Mouse (Mus musculus) E14TG2a.4 (cell line): ENCODE results near the gene Eif3l.
"Not testable (repeated sequence)": the region's sequence is repeated elsewhere in the genome, so short reads cannot be mapped to it uniquely, and the experiment has no call there.

Experiments
- H3K27me3 ChIP-seq: 2 replicates; pipeline ENCODE4 v1.6.1; 2014; ENCODE audit warnings: low read length, control low read depth; ENCODE audit not compliant: insufficient read depth
- H3K36me3 ChIP-seq: 2 replicates; pipeline ENCODE4 v1.6.1; 2014; ENCODE audit warnings: low read length, control low read depth; ENCODE audit not compliant: insufficient read depth
- H3K4me1 ChIP-seq: replicated peaks from 2 replicates; pipeline ENCODE4 v1.6.1; 2014; ENCODE audit warnings: low read depth, low read length, control low read depth
- H3K4me3 ChIP-seq: replicated peaks from 2 replicates; pipeline ENCODE4 v1.5.1; 2014; ENCODE audit warnings: mild to moderate bottlenecking, low read length
- H3K9me3 ChIP-seq: 2 replicates; pipeline ENCODE4 v1.6.1; 2014; ENCODE audit warnings: low read length, control low read depth
- CTCF ChIP-seq: conservative IDR thresholded peaks from 2 replicates; pipeline ENCODE4 v1.5.1; 2014; ENCODE audit warnings: low read length
- NANOG ChIP-seq: IDR thresholded peaks from 2 replicates; pipeline ENCODE4 v1.6.1; 2014; ENCODE audit warnings: borderline replicate concordance, low read length, mixed read lengths
- POU5F1 ChIP-seq: IDR thresholded peaks from 2 replicates; pipeline ENCODE4 v1.6.1; 2014; ENCODE audit warnings: low read length, borderline replicate concordance

The Eif3l gene

DNA sequence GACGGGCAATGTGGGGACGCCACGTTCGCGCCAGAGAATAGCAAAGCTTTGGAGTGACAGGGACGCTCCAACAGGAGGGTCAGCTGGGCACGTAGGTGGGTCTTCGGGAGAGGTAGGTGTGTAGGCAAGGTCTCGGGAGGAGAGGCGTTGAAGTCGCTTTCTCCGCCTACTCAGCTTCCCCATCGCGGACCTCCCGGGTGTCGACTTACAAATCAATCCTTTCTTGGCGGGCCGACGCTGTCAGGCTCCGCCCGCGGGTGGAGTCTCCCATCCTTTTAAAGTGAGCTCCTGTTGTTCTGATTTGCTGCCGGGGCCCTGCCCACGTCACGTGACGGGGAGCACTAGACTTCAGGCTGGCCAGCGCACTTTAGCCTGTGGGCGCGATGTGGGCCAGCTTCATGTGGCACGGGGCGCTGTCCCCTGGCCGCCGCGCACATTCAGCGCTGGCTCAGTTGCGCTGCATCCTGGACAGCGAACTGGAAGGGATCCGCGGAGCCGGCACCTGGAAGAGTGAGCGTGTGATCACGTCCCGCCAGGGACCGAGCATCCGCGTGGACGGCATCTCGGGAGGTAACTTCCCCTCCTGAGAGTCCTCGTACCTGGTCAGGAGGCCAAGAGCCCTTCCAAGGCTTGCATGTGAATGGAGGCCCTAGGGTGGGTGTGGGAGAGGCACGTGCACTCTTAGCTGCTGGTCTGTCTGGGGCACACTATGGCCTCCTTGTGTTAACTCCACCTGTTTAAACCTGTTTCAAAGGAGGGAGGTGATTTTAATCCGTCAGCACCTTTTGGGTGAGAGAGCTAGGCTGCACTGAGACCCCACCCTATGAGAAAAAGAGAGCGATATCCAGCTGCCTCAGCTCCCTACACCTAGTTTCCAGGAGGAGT lies 44.2 kb upstream of the Eif3l start:
- no peak for TF ChIP-seq POU5F1
- no peak for TF ChIP-seq NANOG
- no peak for TF ChIP-seq CTCF

DNA sequence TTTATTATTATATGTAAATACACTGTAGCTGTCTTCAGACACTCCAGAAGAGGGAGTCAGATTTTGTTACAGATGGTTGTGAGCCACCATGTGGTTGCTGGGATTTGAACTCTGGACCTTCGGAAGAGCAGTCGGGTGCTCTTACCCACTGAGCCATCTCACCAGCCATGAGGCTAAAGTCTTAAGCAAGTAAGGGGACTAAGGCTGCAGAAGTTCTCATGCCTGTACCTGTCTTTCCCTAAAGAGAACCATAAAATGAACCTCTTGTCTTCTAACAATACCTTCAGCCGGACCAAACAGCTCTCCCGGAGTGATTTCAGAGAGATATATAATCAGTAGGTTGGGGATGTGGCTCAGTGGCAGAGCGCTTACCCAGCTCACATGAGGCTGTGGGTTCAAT lies 43.1 kb upstream of the Eif3l start:
- Histone ChIP-seq H3K4me1 (peaks cover 45% of the 10 kb centered on the region), H3K36me3 (peaks cover 34% of the 10 kb centered on the region), H3K27me3 (peaks cover 29% of the 10 kb centered on the region)
- not testable (repeated sequence) for H3K9me3 ChIP-seq, H3K4me3 ChIP-seq

More for the DNA sequence above, 44.2 kb upstream of the Eif3l start:
- Histone ChIP-seq H3K27me3 (peaks cover 39% of the 10 kb centered on the region), H3K9me3 (no peaks in the 10 kb centered on the region), H3K4me1 (peaks cover 52% of the 10 kb centered on the region), H3K4me3 (peak overlapping the region; percentile 93), H3K36me3 (peaks cover 23% of the 10 kb centered on the region)

DNA sequence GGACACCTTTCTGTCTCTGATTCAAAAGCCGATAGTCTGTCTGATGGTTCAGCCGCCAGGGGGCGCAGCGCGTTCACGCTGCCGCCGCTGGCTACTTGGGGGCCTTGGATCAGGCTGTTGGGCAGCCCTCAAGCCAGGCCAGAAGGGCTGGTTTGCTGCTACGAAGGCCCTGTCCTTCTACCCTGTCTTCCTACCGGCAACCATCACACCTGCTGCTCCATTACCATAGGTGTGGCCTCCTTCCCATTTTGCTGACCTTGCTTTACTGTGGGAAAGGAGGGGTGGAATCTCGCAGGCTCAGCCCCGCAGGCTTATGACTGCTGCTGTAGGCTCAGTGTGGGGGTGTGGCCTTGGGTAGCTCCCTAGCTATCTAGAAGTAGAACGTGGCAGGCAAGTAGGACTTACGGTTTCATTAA lies 37.1 kb upstream of the Eif3l start:
- Histone ChIP-seq H3K4me3 (peak overlapping the region; percentile 13; the same call in 1 of the 2 replicates), H3K4me1 (peaks cover 62% of the 10 kb centered on the region), H3K9me3 (no peaks in the 10 kb centered on the region), H3K36me3 (peaks cover 47% of the 10 kb centered on the region), H3K27me3 (peaks cover 30% of the 10 kb centered on the region)
- TF ChIP-seq NANOG (no peak), CTCF (peak; percentile 43), POU5F1 (no peak)

DNA sequence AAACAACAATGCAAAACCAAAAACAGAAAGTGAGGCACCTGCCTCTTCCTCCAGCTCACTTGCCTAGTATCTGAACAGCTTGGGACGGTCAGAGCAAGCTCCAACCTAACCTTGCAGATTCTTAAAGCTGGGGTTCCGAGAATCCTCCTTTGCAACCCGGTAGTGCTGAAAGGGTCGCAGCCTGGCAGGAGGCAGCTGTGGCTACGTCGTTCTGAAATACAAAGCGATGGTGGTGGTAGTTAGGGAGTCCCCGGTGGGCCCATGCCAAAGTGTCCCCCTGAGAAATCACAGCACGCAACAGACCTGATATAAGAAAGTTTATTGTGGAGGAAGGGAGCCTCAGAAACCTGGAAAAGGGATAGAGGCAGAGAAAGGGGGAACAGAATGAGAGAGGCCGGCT lies 36.6 kb upstream of the Eif3l start:
- peaks cover 63% of the 10 kb centered on the region for H3K4me1 ChIP-seq

DNA sequence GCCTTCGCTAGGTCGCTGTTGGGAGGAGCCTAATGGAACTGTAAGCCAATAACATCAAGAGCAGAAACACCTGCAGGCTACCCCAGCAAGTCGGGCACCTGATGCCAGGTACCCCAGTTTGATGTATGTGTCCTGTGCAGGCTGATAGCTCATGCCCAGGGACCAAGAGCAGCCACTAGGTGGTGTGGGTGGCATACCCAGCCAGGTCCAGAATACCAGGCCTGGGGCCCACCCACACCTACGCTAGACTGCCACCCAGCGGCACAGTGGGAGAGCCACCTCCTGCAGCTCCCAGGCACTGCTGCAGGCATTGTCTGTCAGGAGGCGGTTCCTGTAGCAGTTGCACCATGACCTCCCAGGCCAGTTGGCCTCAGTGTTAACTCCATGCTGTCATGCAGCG lies 36.1 kb upstream of the Eif3l start:
- TF ChIP-seq POU5F1 = no peak
- TF ChIP-seq CTCF = peak; percentile 35
- Histone ChIP-seq H3K9me3 (no peaks in the 10 kb centered on the region), H3K27me3 (peaks cover 39% of the 10 kb centered on the region), H3K36me3 (peaks cover 44% of the 10 kb centered on the region), H3K4me3 (no peak overlapping the region), H3K4me1 (peaks cover 67% of the 10 kb centered on the region)

More for the DNA sequence above, 36.6 kb upstream of the Eif3l start:
- H3K27me3 ChIP-seq = peaks cover 34% of the 10 kb centered on the region
- H3K4me3 ChIP-seq = 0 out of 2 replicates have a peak overlapping the region, but pooled peaks have one; percentile 13
- TF ChIP-seq NANOG (no peak), POU5F1 (no peak), CTCF (no peak)
- no peaks in the 10 kb centered on the region for H3K9me3 ChIP-seq
- peaks cover 47% of the 10 kb centered on the region for H3K36me3 ChIP-seq

DNA sequence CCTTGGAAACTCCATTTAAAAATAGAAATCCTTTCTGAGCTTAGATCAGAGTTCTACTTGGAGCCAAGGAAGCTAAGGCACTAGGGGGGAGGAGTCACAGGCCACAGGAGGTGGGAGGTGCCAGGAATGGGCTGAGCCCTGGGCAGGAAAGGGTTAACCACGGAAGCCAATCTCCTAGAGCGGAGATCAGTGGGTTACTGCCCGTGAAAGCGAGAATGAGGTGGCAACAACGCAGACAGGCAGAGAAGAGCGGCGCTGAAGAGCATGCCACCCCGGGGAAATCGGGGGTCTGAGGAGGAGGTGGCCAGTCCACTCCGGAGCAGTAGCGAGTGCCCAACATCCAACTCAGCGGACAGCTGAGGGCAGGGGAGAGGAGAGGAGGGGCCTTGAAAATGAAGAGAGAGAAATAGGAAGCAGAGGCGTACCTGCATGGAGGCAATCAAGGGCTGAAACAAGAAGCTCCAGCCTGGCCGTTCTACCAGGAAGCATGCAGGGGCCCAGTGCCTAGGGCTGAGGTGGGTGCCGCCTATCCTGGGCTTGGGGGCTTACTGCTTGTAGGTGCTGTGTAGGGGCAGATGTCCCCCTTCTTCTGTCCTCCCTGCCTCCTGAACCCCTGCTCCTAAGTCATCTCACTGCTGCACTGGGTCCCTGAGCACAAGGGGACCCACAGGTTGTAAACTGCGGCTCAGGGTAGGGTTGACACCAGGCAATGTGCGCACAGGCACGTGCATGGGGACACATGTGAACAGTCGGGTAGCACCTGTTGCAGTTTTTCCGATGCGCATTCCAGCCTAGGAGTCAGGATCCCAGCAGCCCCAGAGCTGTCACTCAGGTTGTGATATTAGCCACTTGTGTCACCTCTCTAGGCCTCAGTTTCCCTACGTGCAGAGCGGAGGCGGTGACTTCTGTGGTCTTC lies 34.2 kb upstream of the Eif3l start:
- H3K9me3 ChIP-seq = no peaks in the 10 kb centered on the region
- H3K36me3 ChIP-seq = peaks cover 25% of the 10 kb centered on the region
- H3K27me3 ChIP-seq = peaks cover 40% of the 10 kb centered on the region
- TF ChIP-seq POU5F1 = no peak
- no peak for TF ChIP-seq CTCF
- H3K4me1 ChIP-seq = peaks cover 73% of the 10 kb centered on the region
- H3K4me3 ChIP-seq = peak overlapping the region; percentile 57

- H3K27me3 ChIP-seq = peaks cover 42% of the 10 kb centered on the region
- H3K4me1 ChIP-seq = peaks cover 73% of the 10 kb centered on the region
- TF ChIP-seq POU5F1 (no peak), NANOG (no peak), CTCF (no peak)
- peaks cover 17% of the 10 kb centered on the region for H3K36me3 ChIP-seq
- H3K4me3 ChIP-seq = peak within 1 kb of the TSS; percentile 89
- H3K9me3 ChIP-seq = no peaks in the 10 kb centered on the region
These were observed 33.4 kb upstream of the Eif3l start, which contains the start of gene Galr3 for GRCm38 (mm10) chr15:79041585-79041984. Galr3 (plus strand) TSS chr15:79041885.

DNA sequence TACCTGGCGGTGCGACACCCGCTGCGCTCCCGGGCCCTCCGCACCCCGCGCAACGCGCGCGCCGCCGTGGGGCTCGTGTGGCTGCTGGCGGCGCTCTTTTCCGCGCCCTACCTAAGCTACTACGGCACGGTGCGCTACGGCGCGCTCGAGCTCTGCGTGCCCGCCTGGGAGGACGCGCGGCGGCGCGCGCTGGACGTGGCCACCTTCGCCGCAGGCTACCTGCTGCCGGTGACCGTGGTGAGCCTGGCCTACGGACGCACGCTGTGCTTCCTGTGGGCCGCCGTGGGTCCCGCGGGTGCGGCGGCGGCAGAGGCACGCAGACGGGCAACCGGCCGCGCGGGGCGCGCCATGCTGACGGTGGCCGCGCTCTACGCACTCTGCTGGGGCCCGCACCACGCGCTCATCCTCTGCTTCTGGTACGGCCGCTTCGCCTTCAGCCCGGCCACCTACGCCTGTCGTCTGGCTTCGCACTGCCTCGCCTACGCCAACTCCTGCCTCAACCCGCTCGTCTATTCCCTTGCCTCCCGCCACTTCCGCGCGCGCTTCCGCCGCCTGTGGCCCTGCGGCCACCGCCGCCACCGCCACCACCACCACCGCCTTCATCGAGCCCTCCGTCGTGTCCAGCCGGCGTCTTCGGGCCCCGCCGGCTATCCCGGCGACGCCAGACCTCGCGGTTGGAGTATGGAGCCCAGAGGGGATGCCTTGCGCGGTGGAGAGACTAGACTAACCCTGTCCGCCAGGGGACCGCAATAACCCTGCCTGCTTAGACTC lies 32.1 kb upstream of the Eif3l start:
- H3K27me3 ChIP-seq = peaks cover 53% of the 10 kb centered on the region
- H3K4me1 ChIP-seq = peaks cover 60% of the 10 kb centered on the region
- 0 out of 2 replicates have a peak, but pooled peaks cover 6% of the 10 kb centered on the region for H3K36me3 ChIP-seq
- TF ChIP-seq POU5F1 = no peak
- no peaks in the 10 kb centered on the region for H3K9me3 ChIP-seq
- H3K4me3 ChIP-seq = peak overlapping the region; percentile 89
